Mouse (Mus musculus): ENCODE data around the gene Rep15. TPM values are rescaled to one million over a fixed set of nuclear protein-coding genes. Genes with fewer than 3 reads are reported as not detected.
A peak's percentile ranks its signal among the peaks of the same experiment; 100 is the strongest.

Rep15 gene
- polyA plus RNA-seq, 1 experiment from 2014 or later: 1.1 TPM

DNA sequence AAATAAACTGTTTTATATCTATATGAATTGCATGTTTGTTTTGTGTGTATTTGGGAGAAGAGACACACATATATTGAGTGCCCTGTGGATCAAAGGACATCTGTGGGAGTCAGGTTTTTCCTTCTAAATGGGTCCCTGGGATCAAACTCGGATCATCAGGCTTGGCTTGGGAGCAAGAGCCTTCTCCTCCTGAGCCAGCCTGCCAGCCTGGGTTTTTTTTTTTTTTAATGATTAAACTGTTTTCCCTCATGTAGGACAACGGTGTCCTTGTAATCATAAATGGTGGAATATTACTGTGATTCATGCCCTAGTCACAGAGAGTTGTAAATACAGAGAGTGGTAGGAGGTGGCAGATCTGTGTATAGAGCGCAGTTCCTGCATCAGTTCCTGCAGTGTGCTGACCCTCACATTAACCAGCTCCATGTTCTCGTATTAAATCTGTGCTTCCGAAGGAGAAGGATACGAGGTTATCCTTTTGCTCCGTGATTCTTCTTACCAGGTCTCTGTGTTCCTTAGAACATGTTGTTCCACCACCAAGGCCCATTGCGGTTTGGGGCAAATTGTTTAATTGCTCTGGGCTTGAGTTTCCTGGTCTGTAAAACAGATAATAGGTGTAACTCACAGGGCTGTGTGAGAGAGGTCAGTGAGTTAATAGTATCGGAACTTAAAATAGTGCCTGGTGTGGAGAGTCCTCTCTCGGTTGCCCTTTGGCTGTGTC lies 32.0 kb downstream of the Rep15 start:
- Histone ChIP-seq H3K27ac (no peak overlapping the region), H3K4me3 (replicated peaks) (no peak overlapping the region), H3K4me2 (no peak overlapping the region), H3K27me3 (no peaks in the 10 kb centered on the region), H3K9me3 (no peaks in the 10 kb centered on the region), H3K4me1 (no peaks in the 10 kb centered on the region; the same call in 1 of the 2 replicates), H3K9ac (no peak overlapping the region), H3K36me3 (replicated peaks) (peaks cover 50% of the 10 kb centered on the region)
- 96% methylated on average over 10 of the region's 10 CpGs for WGBS
- ATAC-seq (ENCODE audit: low FRiP score): no peak

DNA sequence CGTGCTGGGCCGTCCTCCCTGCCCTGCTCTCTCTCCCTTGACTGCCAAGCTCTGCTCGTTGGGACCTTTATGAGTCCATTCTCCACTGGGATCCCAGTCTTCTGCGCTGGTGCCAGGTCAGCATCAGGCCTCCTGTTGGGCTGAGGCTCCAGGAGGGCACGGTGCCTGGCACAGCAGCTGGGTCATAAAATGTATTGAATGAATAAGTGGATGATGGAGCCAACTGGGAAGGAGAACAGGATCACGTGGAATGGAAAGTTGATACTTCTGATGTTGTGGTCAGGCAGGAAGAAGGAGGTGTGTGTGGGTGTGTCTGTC lies 32.5 kb downstream of the Rep15 start:
- no peak for ATAC-seq (ENCODE audit: low FRiP score)

DNA sequence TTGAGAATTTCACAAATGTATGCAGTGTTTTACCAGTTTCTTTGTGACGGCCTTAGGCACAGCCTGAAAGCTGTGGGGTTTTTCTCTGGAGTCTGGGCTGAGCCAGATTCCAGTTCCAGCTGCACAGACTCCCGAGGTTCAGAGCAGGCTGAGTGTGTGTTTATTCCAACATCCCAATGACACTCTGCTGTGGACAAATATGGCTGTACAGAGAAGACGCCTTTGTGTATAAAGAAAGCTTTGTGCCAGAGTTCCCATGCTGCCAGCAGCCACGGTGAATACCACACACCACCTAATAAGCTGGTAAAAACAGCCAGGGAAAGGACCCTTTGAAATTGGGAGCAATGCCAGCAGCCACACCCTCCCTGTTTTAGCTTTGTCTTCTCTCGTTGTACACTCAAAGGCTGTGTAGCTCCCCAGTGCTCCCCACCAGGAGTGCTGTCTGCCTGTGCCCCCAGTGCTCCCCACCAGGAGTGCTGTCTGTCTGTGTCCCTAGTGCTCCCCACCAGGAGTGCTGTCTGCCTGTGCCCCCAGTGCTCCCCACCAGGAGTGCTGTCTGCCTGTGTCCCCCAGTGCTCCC lies 43.5 kb downstream of the Rep15 start:
- 39% methylated on average over 5 of the region's 5 CpGs for WGBS
- H3K4me1 ChIP-seq: peaks cover 4% of the 10 kb centered on the region; the same call in 1 of the 2 replicates
- ATAC-seq (ENCODE audit: low FRiP score): peak; percentile 55; the same call in 1 of the 2 replicates
- no peak overlapping the region for H3K4me2 ChIP-seq
- no peak overlapping the region for H3K9ac ChIP-seq
- H3K4me3 ChIP-seq (replicated peaks): no peak overlapping the region
- no peaks in the 10 kb centered on the region for H3K27me3 ChIP-seq
- H3K36me3 ChIP-seq (replicated peaks): peaks cover 21% of the 10 kb centered on the region
- peak overlapping the region; percentile 54 for H3K27ac ChIP-seq
- no peaks in the 10 kb centered on the region for H3K9me3 ChIP-seq

More for the DNA sequence above, 32.5 kb downstream of the Rep15 start:
- WGBS: 93% methylated on average over 6 of the region's 6 CpGs
- H3K27ac ChIP-seq: no peak overlapping the region
- H3K9ac ChIP-seq: no peak overlapping the region
- H3K9me3 ChIP-seq: no peaks in the 10 kb centered on the region
- H3K4me2 ChIP-seq: no peak overlapping the region
- H3K27me3 ChIP-seq: no peaks in the 10 kb centered on the region
- H3K4me3 ChIP-seq (replicated peaks): no peak overlapping the region
- no peaks in the 10 kb centered on the region; the same call in 1 of the 2 replicates for H3K4me1 ChIP-seq
- peaks cover 50% of the 10 kb centered on the region for H3K36me3 ChIP-seq (replicated peaks)

DNA sequence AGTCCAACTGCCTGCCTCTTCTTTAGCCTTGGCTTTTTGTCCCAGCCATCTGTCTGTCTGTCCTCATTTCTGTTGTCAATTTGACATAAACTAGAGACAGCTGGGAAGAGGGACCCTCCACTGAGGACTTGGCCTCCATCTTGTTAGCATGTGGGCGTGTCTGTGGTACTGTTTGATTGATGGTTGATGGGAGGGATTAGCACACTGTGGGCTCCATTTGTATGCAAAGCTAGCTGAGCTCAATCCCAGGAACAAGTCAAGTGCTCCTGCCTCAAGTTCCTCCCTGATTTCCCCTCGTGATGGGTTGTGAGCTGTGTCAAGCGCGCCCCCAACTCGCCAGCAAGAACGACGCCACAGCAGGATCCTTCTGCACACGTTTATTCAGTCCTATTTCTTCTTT lies 44.5 kb downstream of the Rep15 start:
- Histone ChIP-seq H3K9ac (no peak overlapping the region), H3K9me3 (no peaks in the 10 kb centered on the region), H3K27ac (no peak overlapping the region), H3K4me2 (no peak overlapping the region), H3K36me3 (replicated peaks) (peaks cover 11% of the 10 kb centered on the region; the same call in 1 of the 2 replicates), H3K4me3 (replicated peaks) (no peak overlapping the region), H3K27me3 (no peaks in the 10 kb centered on the region), H3K4me1 (peaks cover 4% of the 10 kb centered on the region; the same call in 1 of the 2 replicates)
- 73% methylated on average over 8 of the region's 8 CpGs for WGBS
- peak; percentile 55; the same call in 1 of the 2 replicates for ATAC-seq (ENCODE audit: low FRiP score)

DNA sequence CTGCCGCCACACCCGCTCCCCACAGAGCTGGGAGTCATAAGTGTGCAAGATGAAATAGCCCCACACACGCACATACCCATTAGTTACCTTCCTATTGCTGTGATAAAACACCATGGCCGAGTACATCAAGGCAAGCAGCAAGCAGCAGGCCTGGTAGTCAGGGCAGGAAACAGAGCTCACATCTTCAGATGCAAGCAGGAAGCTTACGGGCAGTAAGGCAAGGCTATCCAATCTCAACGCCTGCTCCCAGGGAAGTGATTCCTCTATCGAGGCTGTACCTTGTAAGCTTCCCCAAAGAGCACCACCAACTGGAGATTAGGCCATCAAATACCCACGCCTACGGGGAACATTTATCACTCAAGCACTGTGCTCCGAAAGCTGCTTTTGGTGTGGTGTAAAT lies 47.5 kb downstream of the Rep15 start:
- Histone ChIP-seq H3K9ac (no peak overlapping the region), H3K27ac (no peak overlapping the region), H3K9me3 (no peaks in the 10 kb centered on the region), H3K27me3 (no peaks in the 10 kb centered on the region), H3K4me1 (peaks cover 4% of the 10 kb centered on the region; the same call in 1 of the 2 replicates), H3K4me2 (no peak overlapping the region), H3K36me3 (replicated peaks) (peaks cover 5% of the 10 kb centered on the region; the same call in 1 of the 2 replicates), H3K4me3 (replicated peaks) (no peak overlapping the region)
- WGBS: 93% methylated on average over 10 of the region's 10 CpGs
- no peak for ATAC-seq (ENCODE audit: low FRiP score)

Other genes starting within 250 kb of the Rep15 start
- gene Arntl2, start 236.5 kb upstream of the Rep15 start, polyA plus RNA-seq (2016; fragmentation: Nextera tagmentation; extraction: Ambion mirVana): 0.86 and 1.4 TPM in 2 replicates
- gene Smco2, start 182.5 kb upstream of the Rep15 start, polyA plus RNA-seq (2016; fragmentation: Nextera tagmentation; extraction: Ambion mirVana): not detected in 2 replicates
- gene Ppfibp1, start 144.1 kb upstream of the Rep15 start, polyA plus RNA-seq (2016; fragmentation: Nextera tagmentation; extraction: Ambion mirVana): 24.9 and 29.9 TPM in 2 replicates
- gene 1700034J05Rik, start 78.2 kb upstream of the Rep15 start, polyA plus RNA-seq (2016; fragmentation: Nextera tagmentation; extraction: Ambion mirVana): not detected in 2 replicates
- gene Mrps35, start 10.2 kb downstream of the Rep15 start, polyA plus RNA-seq (2016; fragmentation: Nextera tagmentation; extraction: Ambion mirVana): 89.5 and 94.3 TPM in 2 replicates
- 0.41 and 0.68 TPM in 2 replicates for gene Mansc4, start 54.4 kb downstream of the Rep15 start, polyA plus RNA-seq (2016; fragmentation: Nextera tagmentation; extraction: Ambion mirVana)
- gene Klhl42, start 58.8 kb downstream of the Rep15 start, polyA plus RNA-seq (2016; fragmentation: Nextera tagmentation; extraction: Ambion mirVana): 6.7 and 7.3 TPM in 2 replicates
- 2.8 and 3.4 TPM in 2 replicates for gene Pthlh, start 231.6 kb downstream of the Rep15 start, polyA plus RNA-seq (2016; fragmentation: Nextera tagmentation; extraction: Ambion mirVana)

Measured in forebrain, embryonic 12.5 days (tissue).